Mouse (Mus musculus) heart, postnatal 0 days (tissue): ENCODE results near the gene Tef.

Experiments used
- CTCF ChIP-seq: IDR thresholded peaks from 2 replicates; pipeline ENCODE4 v1.5.1; 2016; ENCODE audit warnings: antibody characterized with exemption, control low read depth, low read depth
- EP300 ChIP-seq: IDR thresholded peaks from 2 replicates; pipeline ENCODE4 v1.6.1; 2016; ENCODE audit warnings: antibody characterized with exemption, low read depth

- TF ChIP-seq EP300 (no peak), CTCF (no peak)
These were observed 14.7 kb upstream of the Tef start for GRCm38 (mm10) chr15:81787525-81787924.
